Mouse (Mus musculus): ENCODE measurements around the gene Fermt2. TPM values are rescaled to one million over a fixed set of nuclear protein-coding genes. Genes with fewer than 3 reads are reported as not detected.

Gene Fermt2
- 0.11 TPM for polyA plus RNA-seq (2017; shearing (Covaris generic))

DNA sequence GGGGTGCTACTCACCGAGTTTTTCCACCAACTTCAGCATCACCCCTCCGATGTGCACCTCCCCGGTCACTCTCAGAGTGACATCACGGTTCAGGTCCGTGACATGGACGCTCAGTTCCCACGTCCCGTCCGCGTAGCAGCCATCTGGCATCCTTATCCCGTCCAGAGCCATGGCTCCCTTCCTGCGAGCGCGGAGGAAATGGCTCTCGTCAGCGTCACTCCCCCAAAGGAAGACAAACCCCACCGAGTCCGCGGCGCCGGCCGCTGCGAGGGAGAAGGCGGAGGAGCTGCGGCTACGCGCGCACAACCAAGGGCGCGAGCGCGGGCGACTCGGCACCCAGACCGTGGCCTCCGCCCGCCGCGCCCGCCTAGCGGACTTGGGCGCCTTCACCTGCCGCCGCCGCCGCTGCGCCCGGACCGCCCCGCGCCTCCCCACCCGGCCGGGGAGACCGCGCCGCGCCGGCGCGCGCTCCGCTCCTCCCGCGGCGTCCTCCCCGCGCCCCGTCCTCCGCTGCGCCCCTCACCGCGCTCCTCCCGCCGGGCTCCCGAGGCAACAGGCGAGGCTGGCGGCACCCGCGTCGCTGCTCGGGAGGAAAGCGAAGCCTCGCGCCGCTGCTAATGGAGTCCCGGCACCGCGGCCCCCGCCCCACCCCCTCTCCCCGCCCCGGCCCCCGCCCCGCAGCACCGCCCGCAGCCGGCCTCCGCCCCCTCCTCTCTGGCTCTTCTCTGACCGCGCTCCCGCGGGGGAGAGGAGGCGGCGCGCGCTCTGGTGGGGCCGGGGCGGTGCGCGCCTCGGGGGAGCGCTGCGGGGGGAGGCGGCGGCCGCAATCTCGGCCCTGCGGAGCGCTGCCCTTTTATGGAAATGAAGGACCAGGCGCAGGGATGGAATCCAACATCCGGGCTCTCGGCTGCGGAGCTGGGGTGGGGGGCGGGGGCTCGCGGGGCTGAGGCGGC, at the start of gene Fermt2:
Fermt2 (minus strand) TSS at position 708 of the 953 bp plus-strand sequence.

Other genes with a start within 250 kb of the Fermt2 start
- 42.3 TPM for gene Ero1l, start 211.3 kb downstream of the Fermt2 start, polyA plus RNA-seq (2017; shearing (Covaris generic))
- 135 TPM for gene Psmc6, start 200.3 kb downstream of the Fermt2 start, polyA plus RNA-seq (2017; shearing (Covaris generic))
- 7.1 TPM for gene Styx, start 179.0 kb downstream of the Fermt2 start, polyA plus RNA-seq (2017; shearing (Covaris generic))
- gene Gnpnat1, start 125.2 kb downstream of the Fermt2 start, polyA plus RNA-seq (2017; shearing (Covaris generic)) = 74.7 TPM
- gene Ddhd1, start 128.0 kb upstream of the Fermt2 start, polyA plus RNA-seq (2017; shearing (Covaris generic)) = 29.3 TPM

All from CD4-positive, CD25-positive, alpha-beta regulatory T cell (primary cell).